Mouse (Mus musculus) forebrain, embryonic 16.5 days (tissue): ENCODE results near the gene Tmed11. TPM values are rescaled to one million over a fixed set of nuclear protein-coding genes. Genes with fewer than 3 reads are reported as not detected.

ENCODE experiments used
- ATAC-seq: fragments of 200-750 bp; cut with Nextera tagmentation; 2 replicates; pipeline ENCODE4 v1.8.0; 2017; ENCODE audit warnings: mild to moderate bottlenecking, moderate library complexity
- H3K27ac ChIP-seq: fragments of 300-500 bp; sonication (generic); 2 replicates; pipeline ENCODE4 v1.5.1; 2014; ENCODE audit warnings: low read length, control low read depth
- H3K27me3 ChIP-seq: fragments of 300-500 bp; sonication (generic); replicated peaks from 2 replicates; pipeline ENCODE4 v1.6.1; 2014; ENCODE audit warnings: low read length; ENCODE audit not compliant: control insufficient read depth, insufficient read depth
- H3K36me3 ChIP-seq: fragments of 300-500 bp; sonication (generic); 2 replicates; pipeline ENCODE4 v1.6.1; 2014; ENCODE audit not compliant: control insufficient read depth, insufficient read depth
- H3K4me1 ChIP-seq: fragments of 300-500 bp; sonication (generic); replicated peaks from 2 replicates; pipeline ENCODE4 v1.6.1; 2014; ENCODE audit warnings: low read length; ENCODE audit not compliant: control insufficient read depth, insufficient read depth
- H3K4me2 ChIP-seq: fragments of 300-500 bp; sonication (generic); 2 replicates; pipeline ENCODE4 v1.6.1; 2014; ENCODE audit warnings: mild to moderate bottlenecking, low read length, control low read depth
- H3K4me3 ChIP-seq: fragments of 300-500 bp; sonication (generic); replicated peaks from 2 replicates; pipeline ENCODE4 v1.5.1; 2014; ENCODE audit warnings: mild to moderate bottlenecking, low read length, control low read depth
- H3K9ac ChIP-seq: fragments of 300-500 bp; sonication (generic); replicated peaks from 2 replicates; pipeline ENCODE4 v1.6.1; 2014; ENCODE audit warnings: low read depth, low read length, control low read depth
- H3K9me3 ChIP-seq: fragments of 300-500 bp; sonication (generic); 2 replicates; pipeline ENCODE4 v1.6.1; 2016; ENCODE audit warnings: low read length; ENCODE audit not compliant: control insufficient read depth
- WGBS: fragments of 180-500 bp; shearing (Covaris S2); extraction: QIAGEN DNeasy Blood & Tissue Kit; methylation state at CpG from one replicate; pipeline ENCODE4 v1.1.7; 2014; 5-methylcytosine and 5-hydroxymethylcytosine counted together
- polyA plus RNA-seq: library from polyadenylated mRNA; unstranded; fragments of >200 nt; fragmentation: Nextera tagmentation; extraction: Ambion mirVana; gene quantifications from 2 replicates; pipeline ENCODE4 v1.2.1, GENCODE M21; 2015

Tmed11 gene
- polyA plus RNA-seq, 1 experiment from 2014 or later: not detected

DNA sequence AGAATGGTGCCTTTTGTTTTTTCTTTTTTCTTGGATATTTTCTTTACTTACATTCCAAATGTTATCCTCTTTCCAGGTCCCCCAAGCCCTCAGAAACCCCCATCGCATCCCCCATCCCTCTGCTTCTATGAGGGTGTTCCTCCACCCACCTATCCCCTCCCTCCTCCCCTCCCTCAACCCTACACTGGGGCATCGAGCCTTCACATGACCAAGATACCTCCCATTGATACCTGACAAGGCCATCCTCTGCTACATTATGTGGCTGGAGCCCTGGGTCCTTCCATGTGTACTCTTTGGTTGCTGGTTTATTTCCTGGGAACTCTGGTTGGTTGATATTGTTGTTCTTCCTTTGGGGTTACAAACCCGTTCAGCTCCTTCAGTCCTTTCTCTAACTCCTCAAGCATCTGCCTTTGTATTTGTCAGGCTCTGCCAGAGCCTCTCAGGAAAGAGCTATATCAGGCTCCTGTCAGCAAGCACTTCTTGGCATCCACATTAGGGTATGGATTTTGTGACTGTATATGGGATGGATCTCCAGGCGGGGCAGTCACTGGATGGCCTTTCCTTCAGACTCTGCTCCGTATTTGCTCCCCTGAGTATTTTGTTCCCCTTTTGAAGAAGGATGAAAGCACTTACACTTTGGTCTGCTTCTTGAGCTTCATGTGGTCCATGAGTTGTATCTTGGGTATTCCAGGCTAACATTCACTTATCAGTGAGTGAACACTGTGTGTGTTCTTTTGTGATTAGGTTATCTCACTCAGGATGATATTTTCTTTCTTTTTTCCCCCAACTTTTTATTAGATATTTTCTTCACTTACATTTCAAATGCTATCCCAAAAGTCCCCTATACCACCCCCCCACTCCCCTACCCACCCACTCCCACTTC, 44.6 kb downstream of the Tmed11 start:
- WGBS: 91% methylated on average over 5 of the region's 5 CpGs
- no peak overlapping the region for H3K4me3 ChIP-seq
- H3K27ac ChIP-seq: no peak overlapping the region
- no peaks in the 10 kb centered on the region for H3K36me3 ChIP-seq
- no peak for ATAC-seq
- H3K4me1 ChIP-seq: no peaks in the 10 kb centered on the region
- H3K27me3 ChIP-seq: no peaks in the 10 kb centered on the region
- H3K4me2 ChIP-seq: no peak overlapping the region
- no peak overlapping the region for H3K9ac ChIP-seq
- no peaks in the 10 kb centered on the region for H3K9me3 ChIP-seq

DNA sequence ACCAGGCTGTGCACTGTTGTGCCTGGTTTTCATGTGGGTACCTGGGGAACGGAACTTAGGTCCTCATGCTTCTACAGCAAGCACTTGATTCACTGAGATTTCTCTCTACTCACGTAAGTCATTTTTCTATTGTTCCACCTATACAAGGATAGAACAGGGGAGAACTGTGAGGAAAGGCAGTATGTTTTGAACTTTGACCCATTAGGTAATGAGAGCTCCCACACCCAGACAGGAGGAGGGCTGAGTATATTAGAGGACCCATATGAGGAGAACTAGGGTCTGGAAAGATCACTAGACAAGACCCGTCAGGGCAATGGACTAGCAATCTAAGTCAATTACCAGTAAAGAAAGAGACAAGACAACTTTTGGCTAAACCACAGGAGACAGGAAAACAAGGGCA, 50.5 kb downstream of the Tmed11 start:
- no peaks in the 10 kb centered on the region for H3K9me3 ChIP-seq
- H3K4me3 ChIP-seq: no peak overlapping the region
- no peak for ATAC-seq
- no peaks in the 10 kb centered on the region for H3K36me3 ChIP-seq
- no peaks in the 10 kb centered on the region for H3K27me3 ChIP-seq
- no peak overlapping the region for H3K27ac ChIP-seq
- no peak overlapping the region for H3K4me2 ChIP-seq
- WGBS: 86% methylated on average over 3 of the region's 3 CpGs
- no peaks in the 10 kb centered on the region for H3K4me1 ChIP-seq
- no peak overlapping the region for H3K9ac ChIP-seq

DNA sequence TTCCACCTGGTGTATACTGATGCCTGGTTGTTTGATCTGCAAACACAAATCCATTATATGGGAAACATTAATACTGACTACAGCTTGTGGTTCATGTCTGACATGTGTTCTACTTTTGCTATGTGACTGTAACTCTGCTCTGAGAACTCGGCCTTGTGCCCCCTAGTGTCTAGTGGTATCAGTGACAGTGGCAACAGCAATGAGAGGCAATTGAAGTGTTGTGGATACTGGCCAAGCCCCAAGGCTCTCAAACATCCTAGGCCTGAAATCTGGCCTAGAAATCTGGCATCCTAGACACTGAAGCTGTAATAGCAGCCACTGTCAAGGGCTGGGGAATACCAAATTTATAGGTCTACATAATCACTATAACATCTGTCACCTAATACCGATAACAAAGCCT, 51.3 kb downstream of the Tmed11 start:
- Histone ChIP-seq H3K27me3 (no peaks in the 10 kb centered on the region), H3K9ac (no peak overlapping the region)
- WGBS: 62% methylated on average over 2 of the region's 2 CpGs

DNA sequence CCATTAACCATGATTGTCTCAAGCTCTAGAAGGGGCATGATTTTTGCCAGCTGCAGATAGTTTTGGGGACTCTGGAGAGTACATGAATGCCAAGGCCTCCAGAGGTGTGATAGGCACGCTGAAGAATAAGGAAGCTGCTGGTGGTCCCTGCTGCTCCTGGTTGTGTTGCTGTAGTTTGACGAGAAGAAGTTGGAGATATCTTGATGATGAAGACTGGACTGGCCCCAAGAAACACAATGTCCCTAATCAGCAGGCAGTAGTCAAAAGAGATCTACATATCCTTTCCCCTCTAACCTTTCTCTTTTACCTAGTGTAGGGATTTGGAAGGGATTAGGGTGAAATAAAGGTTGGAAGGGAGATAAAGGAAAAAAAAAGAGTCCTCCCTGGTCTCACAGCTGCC, 52.6 kb downstream of the Tmed11 start:
- H3K9ac ChIP-seq: no peak overlapping the region
- H3K4me1 ChIP-seq: no peaks in the 10 kb centered on the region
- no peaks in the 10 kb centered on the region for H3K27me3 ChIP-seq
- H3K9me3 ChIP-seq: no peaks in the 10 kb centered on the region
- ATAC-seq: no peak
- no peak overlapping the region for H3K4me2 ChIP-seq
- H3K4me3 ChIP-seq: no peak overlapping the region
- 48% methylated on average over 2 of the region's 2 CpGs for WGBS
- no peaks in the 10 kb centered on the region for H3K36me3 ChIP-seq
- no peak overlapping the region for H3K27ac ChIP-seq

More for the DNA sequence above, 51.3 kb downstream of the Tmed11 start:
- no peaks in the 10 kb centered on the region for H3K9me3 ChIP-seq
- no peak overlapping the region for H3K4me3 ChIP-seq
- ATAC-seq: no peak
- no peaks in the 10 kb centered on the region for H3K36me3 ChIP-seq
- H3K4me2 ChIP-seq: no peak overlapping the region
- H3K27ac ChIP-seq: no peak overlapping the region
- H3K4me1 ChIP-seq: no peaks in the 10 kb centered on the region

DNA sequence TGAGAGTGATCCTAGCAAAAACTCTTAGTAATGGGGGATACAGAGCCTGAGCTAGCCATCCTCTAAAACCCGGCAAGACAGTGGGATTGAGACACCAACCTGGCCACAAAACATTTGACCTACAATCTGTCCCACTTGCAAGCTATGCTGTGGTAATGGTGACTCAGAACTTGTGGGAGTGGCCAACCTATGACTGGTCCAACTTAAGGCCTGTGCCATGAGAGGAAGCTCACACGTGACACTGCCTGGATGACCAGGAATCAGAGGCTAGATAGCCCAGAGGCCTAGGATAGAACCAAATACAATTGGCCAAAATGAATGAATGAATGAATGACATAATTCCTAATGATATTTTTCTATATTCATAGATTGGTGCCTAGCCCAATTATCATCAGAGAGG, 53.3 kb downstream of the Tmed11 start:
- ATAC-seq: no peak
- H3K4me3 ChIP-seq: no peak overlapping the region
- H3K27ac ChIP-seq: no peak overlapping the region
- H3K36me3 ChIP-seq: no peaks in the 10 kb centered on the region
- 83% methylated on average over 2 of the region's 2 CpGs for WGBS
- no peak overlapping the region for H3K4me2 ChIP-seq
- no peaks in the 10 kb centered on the region for H3K27me3 ChIP-seq
- H3K9me3 ChIP-seq: no peaks in the 10 kb centered on the region
- H3K4me1 ChIP-seq: no peaks in the 10 kb centered on the region
- H3K9ac ChIP-seq: no peak overlapping the region

DNA sequence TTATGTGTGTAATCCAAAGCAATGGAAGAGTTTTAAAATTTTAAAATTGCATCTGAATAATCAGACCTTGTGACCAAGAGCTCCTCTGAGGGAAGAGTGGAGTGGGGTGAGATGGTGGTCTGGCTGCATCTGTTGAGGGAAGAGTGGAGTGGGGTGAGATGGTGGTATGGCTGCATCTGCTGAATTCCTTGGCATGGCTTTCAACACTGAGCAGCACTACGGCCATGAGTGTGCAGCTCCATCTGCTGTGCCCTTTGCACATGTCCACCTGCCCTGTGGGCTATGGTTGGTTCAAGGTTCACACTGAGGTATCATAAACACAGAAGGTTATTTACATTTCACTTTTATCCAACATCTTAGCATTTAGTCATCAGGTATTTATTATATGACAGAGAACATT, 67.7 kb downstream of the Tmed11 start:
- H3K9ac ChIP-seq: no peak overlapping the region
- ATAC-seq: no peak
- H3K4me3 ChIP-seq: no peak overlapping the region
- WGBS: 86% methylated on average over 1 of the region's 1 CpGs
- no peak overlapping the region for H3K4me2 ChIP-seq
- H3K36me3 ChIP-seq: no peaks in the 10 kb centered on the region
- no peaks in the 10 kb centered on the region for H3K4me1 ChIP-seq
- H3K27me3 ChIP-seq: no peaks in the 10 kb centered on the region
- H3K27ac ChIP-seq: no peak overlapping the region
- no peaks in the 10 kb centered on the region for H3K9me3 ChIP-seq

Other genes with a start within 250 kb of the Tmed11 start
- gene Cplx1, start 245.3 kb downstream of the Tmed11 start, polyA plus RNA-seq: 108 and 112 TPM in 2 replicates
- gene Gak, start 165.6 kb downstream of the Tmed11 start, polyA plus RNA-seq: 58.2 and 60.3 TPM in 2 replicates
- gene Tmem175, start 165.6 kb downstream of the Tmed11 start, polyA plus RNA-seq: 24.9 and 25.7 TPM in 2 replicates
- gene Idua, start 135.0 kb downstream of the Tmed11 start, polyA plus RNA-seq: 9.6 and 13.2 TPM in 2 replicates
- gene Dgkq, start 125.7 kb downstream of the Tmed11 start, polyA plus RNA-seq: 26.5 and 31.9 TPM in 2 replicates
- 2.3 and 2.4 TPM in 2 replicates for gene Slc26a1, start 119.8 kb downstream of the Tmed11 start, polyA plus RNA-seq
- gene Fgfrl1, start 103.0 kb downstream of the Tmed11 start, polyA plus RNA-seq: 5.8 and 7.0 TPM in 2 replicates
- not detected in 2 replicates for gene Rnf212, start 20.4 kb downstream of the Tmed11 start, polyA plus RNA-seq
- not detected in 2 replicates for gene Vmn2r8, start 13.5 kb upstream of the Tmed11 start, polyA plus RNA-seq
- gene Vmn2r9, start 57.2 kb upstream of the Tmed11 start, polyA plus RNA-seq: not detected in 2 replicates
- gene Vmn2r10, start 211.2 kb upstream of the Tmed11 start, polyA plus RNA-seq: not detected in 2 replicates